Mouse (Mus musculus) kidney, adult 2 months (tissue): ENCODE measurements at regions not wholly inside any gene's neighbourhood (a gene's known extent, or its start where the extent isn't known, plus 50 kb on each side); places are given as distances from the start of the nearest gene placed in this dataset.

ENCODE experiments used
- DNase-seq: peaks from one replicate; pipeline ENCODE4 v3.0.0; 2021
- H3K27ac ChIP-seq: fragments of 200-500 bp; 2 replicates; pipeline ENCODE4 v1.5.1; 2012; ENCODE audit warnings: low read depth, low read length, control low read depth, inconsistent platforms; ENCODE audit not compliant: insufficient read depth
- H3K27me3 ChIP-seq: fragments of 200-500 bp; replicated peaks from 2 replicates; pipeline ENCODE4 v1.6.1; 2012; ENCODE audit warnings: mild to moderate bottlenecking, moderate library complexity, low read length, inconsistent platforms; ENCODE audit not compliant: control insufficient read depth, insufficient read depth
- H3K36me3 ChIP-seq: fragments of 200-500 bp; 2 replicates; pipeline ENCODE4 v1.6.1; 2012; ENCODE audit warnings: mild to moderate bottlenecking, moderate library complexity, low read length, inconsistent platforms; ENCODE audit not compliant: control insufficient read depth, insufficient read depth
- H3K4me1 ChIP-seq: fragments of 200-500 bp; 2 replicates; pipeline ENCODE4 v1.6.1; 2011; ENCODE audit warnings: low read length; ENCODE audit not compliant: control insufficient read depth, insufficient read depth
- H3K4me3 ChIP-seq: fragments of 200-500 bp; 2 replicates; pipeline ENCODE4 v1.5.1; 2011; ENCODE audit warnings: mild to moderate bottlenecking, low read depth, low read length, control low read depth; ENCODE audit not compliant: insufficient read depth
- CTCF ChIP-seq: fragments of 200-500 bp; conservative IDR thresholded peaks from 2 replicates; pipeline ENCODE4 v1.5.1; 2011; ENCODE audit warnings: low read depth, mild to moderate bottlenecking, control low read depth, low read length, moderate library complexity, mixed read lengths; ENCODE audit not compliant: insufficient read depth, insufficient read length
- POLR2A ChIP-seq: fragments of 200-500 bp; IDR thresholded peaks from one replicate; pipeline ENCODE4 v1.6.1; 2011; ENCODE audit warnings: low read depth, low read length, control low read depth
- WGBS: fragments of 180-500 bp; shearing (Covaris S2); methylation state at CpG from one replicate; pipeline ENCODE4 v1.1.7; 2018; 5-methylcytosine and 5-hydroxymethylcytosine counted together

DNA sequence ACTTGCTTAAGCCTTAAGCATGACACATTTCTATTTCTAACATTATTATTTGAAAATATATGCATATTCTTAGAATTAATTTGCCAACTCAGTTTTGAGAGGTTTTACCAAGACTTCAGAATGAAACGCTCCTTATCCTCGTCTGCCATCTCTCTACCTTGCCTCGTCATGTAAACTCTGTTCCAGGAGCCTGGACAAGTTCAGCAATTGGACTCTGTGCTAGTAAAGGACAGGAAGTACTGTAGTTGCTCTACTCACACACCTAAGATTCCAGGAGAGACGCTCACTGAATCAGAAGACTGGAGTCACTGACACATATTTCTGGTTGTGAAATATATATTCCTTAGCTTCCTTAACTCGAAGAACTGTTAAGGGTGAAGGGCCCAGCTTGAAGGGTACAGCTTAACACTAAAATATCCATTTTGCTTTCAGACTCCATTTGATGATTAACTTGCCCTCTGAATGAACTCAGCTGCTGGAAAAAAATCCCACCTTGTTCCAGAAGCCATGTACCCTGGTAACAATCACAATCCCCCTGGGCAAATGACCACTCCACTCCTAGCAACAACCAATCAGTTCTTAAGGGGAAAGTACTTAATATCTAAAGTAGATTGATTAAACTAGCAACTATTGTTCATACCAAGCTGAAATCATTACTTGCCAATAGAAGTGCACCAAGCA lies 370.0 kb downstream of the Cd109 start:
- Histone ChIP-seq H3K4me3 (no peak overlapping the region), H3K27ac (no peak overlapping the region), H3K36me3 (no peaks in the 10 kb centered on the region), H3K4me1 (no peaks in the 10 kb centered on the region), H3K27me3 (no peaks in the 10 kb centered on the region)
- 44% methylated on average over 5 of the region's 5 CpGs for WGBS
- DNase-seq, result peak; percentile 8
- no peak for TF ChIP-seq CTCF
- TF ChIP-seq POLR2A, result no peak

DNA sequence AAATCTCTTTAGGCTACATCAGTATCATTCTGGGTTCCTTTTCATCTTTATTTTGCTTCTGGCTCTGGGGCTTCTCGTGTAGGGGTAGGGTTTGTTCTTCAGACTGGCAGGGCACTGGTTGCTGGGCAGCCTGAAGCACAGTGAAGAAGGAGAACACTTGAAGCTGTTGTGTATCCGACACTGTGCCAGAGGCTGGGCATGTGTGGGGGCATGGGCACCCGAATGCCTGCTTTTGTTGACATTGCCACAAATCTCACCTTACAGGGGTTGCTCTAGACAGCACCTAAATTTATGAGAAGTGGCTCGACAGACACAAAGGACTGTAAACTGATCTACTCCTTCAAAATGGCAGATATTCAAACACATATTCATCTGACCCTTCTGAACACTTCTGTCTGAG lies 376.0 kb downstream of the Cd109 start:
- Histone ChIP-seq H3K4me3 (no peak overlapping the region), H3K27ac (no peak overlapping the region), H3K4me1 (no peaks in the 10 kb centered on the region), H3K27me3 (no peaks in the 10 kb centered on the region), H3K36me3 (no peaks in the 10 kb centered on the region)
- DNase-seq, result no peak
- TF ChIP-seq CTCF (no peak), POLR2A (no peak)
- 43% methylated on average over 4 of the region's 4 CpGs for whole genome bisulfite sequencing

DNA sequence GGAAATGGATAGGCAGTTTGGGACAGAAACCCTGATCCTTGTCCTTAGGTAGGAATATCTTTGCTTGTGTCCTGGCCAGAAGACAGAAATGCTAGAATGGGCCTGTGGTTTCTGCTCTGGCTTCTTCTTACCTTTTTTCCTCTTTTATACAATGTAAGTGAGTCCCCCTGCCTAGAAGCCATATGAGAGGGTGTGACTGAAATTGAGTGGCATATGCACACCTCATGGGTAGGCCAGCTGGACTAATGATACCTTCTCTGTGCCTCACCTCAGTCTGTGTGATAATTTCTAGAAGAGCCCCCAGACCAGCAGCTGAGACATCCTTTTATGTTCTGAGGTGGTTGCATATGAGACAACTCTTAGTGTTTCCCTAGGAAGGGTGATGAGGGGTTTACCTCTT lies 385.7 kb downstream of the Cd109 start:
- TF ChIP-seq POLR2A (no peak), CTCF (no peak)
- Histone ChIP-seq H3K4me1 (no peaks in the 10 kb centered on the region), H3K36me3 (no peaks in the 10 kb centered on the region), H3K4me3 (no peak overlapping the region), H3K27ac (no peak overlapping the region), H3K27me3 (no peaks in the 10 kb centered on the region)
- no peak for DNase-seq

DNA sequence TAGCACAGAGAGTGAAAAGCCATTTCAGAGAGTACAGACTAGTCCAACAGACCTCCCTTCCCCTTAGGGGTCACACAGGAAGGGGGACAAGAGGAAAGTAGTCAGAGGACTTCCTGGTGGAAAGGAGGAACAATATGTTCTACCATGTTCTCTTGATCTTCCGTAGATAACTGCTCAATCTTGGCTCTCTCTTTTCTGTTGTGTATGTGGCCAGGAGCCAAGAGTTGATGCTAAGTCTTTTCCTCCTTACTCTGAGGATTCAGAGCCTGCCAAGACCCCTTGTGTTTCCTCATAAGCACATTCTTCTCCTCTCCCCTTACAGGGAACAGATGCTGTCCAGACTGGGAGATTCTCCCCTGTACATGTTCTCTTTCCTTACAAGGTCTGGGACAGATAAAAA lies 386.6 kb downstream of the Cd109 start:
- no peak for TF ChIP-seq POLR2A
- TF ChIP-seq CTCF, result no peak
- no peak for DNase-seq
- Histone ChIP-seq H3K4me3 (no peak overlapping the region), H3K27ac (no peak overlapping the region), H3K27me3 (no peaks in the 10 kb centered on the region), H3K4me1 (no peaks in the 10 kb centered on the region), H3K36me3 (no peaks in the 10 kb centered on the region)
- WGBS, result 52% methylated on average over 1 of the region's 1 CpGs

DNA sequence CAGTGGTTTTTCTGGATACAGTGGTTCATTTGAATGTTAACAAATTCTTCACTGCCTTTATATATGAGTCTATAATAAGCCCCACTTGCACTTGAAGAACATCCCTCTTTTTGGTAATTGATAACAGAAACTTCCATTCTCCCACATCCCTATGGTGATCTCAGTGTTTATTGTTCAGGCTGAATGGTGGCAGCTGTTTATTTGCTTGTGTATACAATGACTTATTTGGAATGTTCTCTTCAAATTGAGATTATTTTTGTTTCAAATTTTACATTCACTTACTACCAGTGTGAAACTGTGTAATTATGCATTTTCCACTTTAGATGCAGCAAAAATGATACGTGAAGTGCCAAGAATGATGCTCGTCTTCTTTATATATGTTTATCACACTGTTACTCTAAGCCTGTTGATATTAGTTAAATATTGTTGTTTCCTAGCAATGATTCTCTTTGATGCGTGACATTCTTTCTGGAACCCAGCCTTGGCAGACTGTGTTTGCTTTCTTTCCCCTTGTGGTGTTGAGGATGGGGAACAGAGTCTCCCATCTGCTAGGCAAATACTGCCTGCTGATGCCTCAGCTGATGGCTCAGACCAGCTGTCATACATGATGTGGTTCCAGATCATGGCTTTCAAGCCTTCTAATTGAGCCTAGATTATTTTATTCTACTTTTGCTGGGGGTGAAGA lies 389.1 kb downstream of the Cd109 start:
- DNase-seq, result no peak
- Histone ChIP-seq H3K27me3 (no peaks in the 10 kb centered on the region), H3K4me1 (no peaks in the 10 kb centered on the region), H3K27ac (no peak overlapping the region), H3K4me3 (no peak overlapping the region), H3K36me3 (no peaks in the 10 kb centered on the region)
- no peak for TF ChIP-seq POLR2A
- TF ChIP-seq CTCF, result no peak
- WGBS, result 64% methylated on average over 3 of the region's 3 CpGs

DNA sequence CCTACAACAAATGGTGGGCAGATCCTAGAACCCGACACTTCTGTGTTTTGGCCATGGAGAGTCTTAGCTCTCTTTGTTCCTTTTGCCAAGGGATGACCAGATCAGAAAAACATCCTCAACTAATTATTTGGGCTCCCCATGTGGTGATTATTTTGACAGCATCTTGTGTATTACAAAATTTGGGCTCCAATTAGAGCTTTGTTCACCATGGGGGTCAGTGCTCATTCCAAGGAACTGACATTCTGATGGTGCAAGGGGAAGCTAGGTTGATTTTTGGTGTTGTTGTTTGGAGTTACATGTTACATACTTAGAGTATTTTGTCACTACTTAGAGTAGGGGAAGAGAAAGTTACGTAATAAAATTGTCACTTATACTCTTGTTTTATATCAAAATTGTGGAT lies 406.9 kb downstream of the Cd109 start:
- DNase-seq, result no peak
- TF ChIP-seq CTCF (no peak), POLR2A (no peak)
- no peak overlapping the region for H3K27ac ChIP-seq
- 98% methylated on average over 2 of the region's 2 CpGs for WGBS
- no peaks in the 10 kb centered on the region for H3K36me3 ChIP-seq
- H3K27me3 ChIP-seq, result no peaks in the 10 kb centered on the region
- no peaks in the 10 kb centered on the region for H3K4me1 ChIP-seq
- H3K4me3 ChIP-seq, result no peak overlapping the region

DNA sequence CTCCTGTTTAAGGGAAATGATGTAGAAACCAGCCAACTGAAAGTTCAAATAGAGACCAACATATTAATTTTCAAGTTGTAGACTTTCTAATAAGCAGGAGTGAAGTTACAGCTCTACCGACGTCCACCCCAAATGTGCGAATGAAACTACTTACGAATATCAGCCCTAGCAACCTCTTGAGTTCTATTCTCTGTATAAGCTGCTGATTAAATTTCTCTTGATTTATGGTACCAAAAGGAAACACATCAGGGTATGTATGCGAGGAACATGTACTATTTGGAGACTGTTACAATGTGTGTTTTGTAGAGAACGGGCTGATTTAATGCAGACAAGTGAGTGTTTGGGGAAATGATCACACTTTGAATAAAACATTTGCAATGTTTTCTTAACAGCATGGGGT lies 412.9 kb downstream of the Cd109 start:
- 81% methylated on average over 6 of the region's 6 CpGs for WGBS

More for the DNA sequence above, 412.9 kb downstream of the Cd109 start:
- DNase-seq, result no peak
- Histone ChIP-seq H3K4me3 (no peak overlapping the region), H3K27me3 (no peaks in the 10 kb centered on the region), H3K36me3 (no peaks in the 10 kb centered on the region), H3K27ac (no peak overlapping the region), H3K4me1 (no peaks in the 10 kb centered on the region)
- TF ChIP-seq CTCF, result no peak
- no peak for TF ChIP-seq POLR2A
